Mouse (Mus musculus) cerebellum, postnatal 14 days (tissue): ENCODE data around the gene Slc19a2.

Experiments used
- DNase-seq, 2 experiments: peaks; one replicate each; pipeline ENCODE4 v3.0.0; 2021; ENCODE audit warnings: mixed read lengths in 2 of 2

Gene Slc19a2

DNA sequence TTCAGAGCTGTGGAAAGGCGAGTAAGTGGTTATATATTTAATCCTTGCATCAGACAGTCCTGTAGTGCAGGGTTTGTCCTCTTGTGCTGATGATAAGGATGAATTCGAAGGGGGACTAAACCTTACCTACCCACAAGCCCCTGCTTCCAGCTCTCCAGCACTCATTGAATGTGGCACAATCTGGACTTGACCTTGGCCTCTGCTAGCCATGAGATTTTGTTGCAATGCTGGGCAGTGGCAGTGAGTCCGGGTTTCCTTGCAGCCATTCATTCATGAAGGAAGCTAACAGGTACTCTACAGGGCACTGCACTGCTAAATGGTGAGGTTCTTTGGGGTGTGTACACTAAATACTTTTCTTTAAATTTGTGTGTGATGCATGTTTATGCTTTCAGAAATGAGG lies 6.0 kb downstream of the Slc19a2 start:
- DNase-seq: no peak

DNA sequence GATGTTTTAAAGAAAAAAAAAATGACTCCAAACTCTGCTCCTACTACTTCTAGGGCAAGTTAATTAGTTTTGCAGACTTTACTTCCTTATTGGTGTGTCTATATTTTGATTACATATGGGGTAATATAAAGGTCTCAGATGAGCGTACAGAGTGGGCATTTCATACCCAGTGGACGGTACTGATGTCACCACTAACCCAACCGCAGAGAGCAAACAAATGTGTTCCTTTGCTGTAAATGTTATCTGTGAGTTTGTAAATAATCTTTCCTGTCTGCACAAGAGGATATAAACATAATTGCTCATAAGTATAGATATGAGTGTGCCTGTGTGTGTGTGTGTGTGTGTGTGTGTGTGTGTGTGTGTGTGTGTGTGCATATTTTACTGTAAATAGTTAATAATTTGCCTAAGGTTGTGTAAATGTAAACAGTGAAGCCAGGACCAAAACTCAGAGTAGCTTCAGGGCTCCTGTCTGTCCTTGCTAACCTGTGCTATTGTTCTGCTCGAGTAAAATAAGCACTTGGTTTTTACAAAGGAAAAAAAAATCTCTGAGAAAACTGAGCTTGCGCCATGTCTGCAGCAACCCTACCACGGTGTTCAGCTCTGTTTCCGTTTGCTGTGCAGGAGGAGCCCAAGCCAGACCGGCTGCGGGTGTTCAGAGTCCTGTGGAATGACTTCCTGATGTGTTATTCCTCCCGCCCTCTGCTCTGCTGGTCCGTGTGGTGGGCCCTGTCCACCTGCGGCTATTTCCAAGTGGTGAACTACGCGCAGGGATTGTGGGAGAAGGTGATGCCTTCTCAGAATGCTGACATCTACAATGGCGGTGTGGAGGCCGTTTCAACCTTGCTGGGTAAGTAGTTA lies 11.6 kb downstream of the Slc19a2 start:
- no peak for DNase-seq

DNA sequence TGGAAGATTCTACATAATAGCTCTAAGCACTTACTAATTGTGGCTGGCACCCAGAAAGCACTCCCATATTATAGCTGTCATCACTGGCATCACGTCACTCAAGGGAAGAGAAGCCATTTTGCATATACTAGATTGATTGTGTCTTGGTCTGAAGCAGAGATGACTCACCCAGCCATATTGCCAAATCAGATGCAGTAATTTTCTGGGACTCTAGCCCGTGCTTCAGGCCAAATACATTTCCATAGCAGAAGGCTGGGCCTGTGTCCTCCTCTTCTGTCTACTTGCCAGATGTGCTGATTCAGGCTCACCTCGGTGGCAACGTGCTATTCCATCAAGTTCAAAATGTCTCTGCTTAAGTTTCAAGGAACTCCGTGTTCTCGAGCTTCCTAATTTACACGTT lies 12.7 kb downstream of the Slc19a2 start:
- DNase-seq: no peak

DNA sequence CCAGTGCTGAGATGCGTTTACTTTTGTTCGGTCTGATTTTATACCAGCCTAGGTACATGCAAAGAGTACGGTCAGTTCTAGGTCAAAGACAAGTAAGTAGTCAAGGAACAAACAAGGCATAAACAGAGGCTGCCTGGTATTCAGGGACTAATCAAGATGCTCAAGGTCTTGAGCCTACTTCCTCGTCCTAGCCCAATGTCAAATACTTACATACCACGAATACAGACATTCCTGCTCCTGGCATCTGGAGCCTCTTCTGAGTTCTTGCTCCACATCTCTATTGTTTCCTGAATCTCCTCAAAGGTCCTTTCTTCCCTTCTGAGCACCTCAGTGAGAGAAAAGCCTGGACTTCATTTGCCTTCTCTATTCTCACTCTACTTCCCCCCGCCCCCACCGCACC lies 22.1 kb downstream of the Slc19a2 start:
- no peak for DNase-seq

DNA sequence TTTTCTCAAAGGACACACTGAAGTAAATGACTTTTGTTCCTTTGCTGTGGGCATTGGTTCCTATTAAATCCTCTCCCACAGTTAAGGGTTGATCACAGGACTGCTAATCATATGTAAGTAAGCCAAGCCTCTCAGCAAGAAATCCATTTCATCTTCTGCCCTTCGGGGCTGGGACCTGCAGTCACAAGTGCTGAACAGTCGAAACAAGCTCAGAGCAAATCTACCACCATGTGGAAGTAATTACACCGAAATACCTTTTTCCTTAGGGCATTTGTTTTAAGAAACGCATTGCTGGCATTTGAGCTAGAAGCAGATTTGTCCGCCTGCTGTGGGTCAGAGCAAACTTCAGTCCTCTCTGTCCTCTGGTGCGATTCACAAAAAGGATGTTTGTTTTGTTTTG lies 24.8 kb downstream of the Slc19a2 start:
- DNase-seq: no peak

DNA sequence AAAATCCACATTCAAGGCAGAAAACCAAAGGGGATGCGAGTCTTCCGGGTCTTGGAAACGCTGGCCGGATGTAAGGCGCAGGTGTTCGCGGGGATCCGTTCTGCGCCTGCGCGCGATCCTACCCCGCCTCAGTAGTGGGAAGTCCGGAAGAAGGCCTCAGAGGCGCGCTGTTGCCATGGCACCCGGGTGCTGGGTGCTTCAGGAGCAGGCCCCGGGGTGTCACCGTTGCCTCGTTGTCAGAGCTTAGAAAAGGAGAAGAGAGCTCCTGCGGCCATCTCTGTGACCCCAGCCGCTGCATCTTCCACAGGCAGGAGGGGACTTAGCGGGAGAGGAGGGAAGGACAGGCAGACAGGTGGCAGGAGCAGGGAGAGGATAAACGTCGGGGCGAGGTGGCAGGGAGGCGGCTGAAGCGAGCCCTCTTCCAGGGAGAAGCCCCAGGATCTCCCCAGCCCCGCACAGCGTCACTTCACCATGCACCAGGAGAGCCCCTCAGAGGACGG lies 26.7 kb downstream of the Slc19a2 start, which contains the start of gene Ccdc181:
Ccdc181 (plus strand) TSS at position 131 of the 500 bp plus-strand sequence.
- peak; percentile 95 to 96 for DNase-seq

DNA sequence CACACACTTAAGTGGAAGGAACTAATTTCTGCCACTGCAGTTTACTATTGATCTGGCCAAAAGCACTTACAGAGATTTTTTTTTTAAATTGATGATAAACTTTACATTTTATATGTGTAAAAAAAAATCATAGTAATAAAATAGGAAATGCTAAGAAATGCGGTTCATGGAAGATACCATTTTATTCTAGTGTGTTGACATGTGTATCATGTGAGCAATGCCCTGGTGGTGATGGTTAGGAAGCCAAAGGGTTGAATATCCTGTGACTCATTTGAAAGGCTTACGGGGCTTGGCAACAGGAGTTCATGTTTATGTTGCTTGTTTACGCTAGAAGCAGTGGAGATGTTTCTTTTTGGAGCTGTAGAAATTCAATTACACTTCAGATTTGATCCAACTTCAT lies 27.7 kb downstream of the Slc19a2 start:
- no peak for DNase-seq

DNA sequence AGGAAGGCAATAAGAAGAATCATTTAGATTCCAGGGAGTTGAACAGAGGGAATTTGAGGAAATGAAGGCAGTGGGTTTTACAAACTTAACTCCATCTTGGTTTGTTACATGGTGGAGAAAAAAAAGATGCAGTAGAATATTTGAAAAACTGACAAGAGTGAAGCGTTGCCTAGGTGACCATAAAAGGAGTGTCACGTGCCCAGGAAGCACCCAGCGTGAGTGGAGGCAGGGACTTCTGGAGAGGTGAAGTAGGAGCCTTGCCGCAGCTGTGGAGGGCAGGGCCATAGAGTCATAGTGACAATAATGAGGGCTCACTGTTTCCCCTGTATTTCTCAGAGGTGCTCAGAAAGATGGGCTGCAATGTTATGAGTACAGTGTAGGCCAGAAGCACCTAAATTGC lies 30.5 kb downstream of the Slc19a2 start:
- DNase-seq: no peak

DNA sequence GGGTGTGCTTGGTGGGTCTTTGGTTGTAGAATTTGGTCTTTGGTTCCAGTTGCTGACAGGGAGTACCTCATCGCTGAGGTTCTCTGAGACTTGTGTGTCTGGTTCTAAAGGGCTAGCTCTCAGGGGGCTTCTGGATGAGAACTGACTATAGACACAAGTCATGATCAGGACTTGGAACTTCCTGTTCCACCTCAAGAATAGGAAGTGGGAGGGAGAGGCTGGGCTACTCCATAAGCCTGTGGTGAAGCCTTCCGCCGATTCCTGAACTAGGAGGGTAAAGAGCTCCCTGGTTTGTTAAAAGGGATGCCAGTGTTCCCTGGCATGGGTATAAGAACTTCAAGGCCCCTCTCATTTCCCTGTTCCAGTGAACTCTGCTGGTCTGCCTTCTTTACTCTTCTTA lies 35.2 kb downstream of the Slc19a2 start:
- no peak for DNase-seq

DNA sequence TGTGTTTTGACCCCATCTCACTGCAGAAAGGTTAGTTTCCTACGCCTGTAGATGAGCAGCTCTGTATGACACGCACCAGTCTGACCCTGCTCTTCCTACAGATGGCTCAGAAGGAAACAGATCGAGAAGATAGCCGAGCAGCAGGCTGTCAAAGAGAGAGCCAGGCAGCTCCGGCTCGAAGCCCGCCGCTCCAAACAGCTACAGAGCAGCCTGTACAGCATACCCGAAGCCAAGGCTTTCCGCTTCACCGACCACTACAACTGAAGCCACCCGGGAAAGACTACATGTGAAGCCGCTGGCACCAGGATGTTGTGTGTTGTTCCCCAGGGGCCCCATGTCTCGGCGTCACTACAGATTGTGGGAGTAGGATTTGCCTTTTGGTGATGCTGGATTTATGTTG lies 38.6 kb downstream of the Slc19a2 start:
- peak; percentile 89 to 90 for DNase-seq

DNA sequence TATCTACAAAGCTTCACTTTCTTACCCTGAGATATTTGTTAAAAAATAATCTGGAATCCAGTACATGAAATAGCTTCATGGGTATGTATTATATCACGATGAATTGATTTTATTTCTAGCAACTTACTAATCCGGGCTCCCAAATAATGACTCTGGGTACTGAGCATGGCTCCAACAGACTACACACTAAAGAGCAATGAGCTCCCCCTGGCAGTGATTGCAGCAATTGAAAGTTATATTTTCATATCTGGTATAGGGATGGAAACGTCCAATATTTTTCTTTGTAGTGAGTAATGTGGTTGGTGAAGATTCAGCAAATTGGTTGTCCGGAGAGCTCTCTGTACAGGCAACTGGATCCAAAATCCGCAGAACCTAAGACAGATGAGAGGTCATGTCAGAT lies 43.2 kb downstream of the Slc19a2 start:
- no peak for DNase-seq

DNA sequence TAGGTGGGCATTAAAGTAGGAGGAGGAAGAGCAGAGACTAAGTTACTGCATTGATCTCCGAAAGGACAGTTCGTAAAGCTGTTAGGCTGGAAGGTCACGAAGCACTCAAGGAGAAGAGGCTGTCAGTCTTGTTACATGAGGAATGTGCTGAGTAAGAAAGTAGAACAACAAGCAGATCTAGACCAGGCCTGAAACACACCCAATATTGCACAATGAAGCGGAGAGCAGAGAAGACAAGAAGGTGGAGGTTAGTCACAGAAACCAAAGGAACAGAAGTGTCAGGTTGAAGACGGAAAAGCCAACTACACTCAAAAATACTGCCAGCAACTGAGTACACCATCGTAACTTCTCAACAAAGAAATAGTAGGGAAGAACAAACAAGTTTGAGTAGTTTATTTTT lies 45.2 kb downstream of the Slc19a2 start:
- DNase-seq: no peak

DNA sequence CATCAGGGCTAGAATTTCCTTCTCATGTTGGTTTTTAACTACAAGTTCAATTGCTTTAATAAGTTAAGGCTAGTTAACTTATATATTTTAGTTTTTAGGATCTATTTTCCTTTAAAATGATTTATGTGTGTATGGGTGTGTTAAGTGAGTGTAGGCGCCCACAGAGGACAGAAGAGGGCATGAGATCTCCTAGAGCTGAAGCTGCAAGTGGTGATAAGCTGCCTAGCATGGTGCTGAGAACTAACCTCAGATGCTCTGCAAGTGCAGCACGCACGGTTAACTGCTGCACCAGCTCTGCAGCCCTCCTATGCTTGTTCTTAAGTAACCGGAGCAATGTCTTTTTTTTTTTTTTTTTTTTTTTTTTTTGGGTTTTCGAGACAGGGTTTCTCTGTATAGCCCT lies 47.6 kb downstream of the Slc19a2 start:
- DNase-seq: no peak

DNA sequence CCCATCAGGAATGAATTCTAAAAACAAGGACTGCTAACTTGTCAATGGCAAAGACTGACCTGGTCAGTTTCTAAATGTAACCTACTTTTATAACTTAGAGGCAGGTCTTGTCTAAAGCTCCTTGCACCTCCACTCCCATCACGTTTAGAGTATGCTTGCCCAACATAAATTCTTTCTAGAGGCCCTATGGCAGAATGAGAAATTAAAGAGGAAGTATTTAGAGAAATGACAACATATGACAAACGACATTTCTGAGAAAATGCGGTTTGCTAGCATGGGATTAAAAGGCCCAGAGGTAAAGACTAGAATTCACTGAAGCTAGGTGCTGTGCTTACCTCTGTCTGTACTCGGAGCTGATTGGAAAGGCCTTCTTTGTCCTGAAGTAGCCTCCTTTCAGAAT lies 53.1 kb downstream of the Slc19a2 start:
- no peak for DNase-seq

DNA sequence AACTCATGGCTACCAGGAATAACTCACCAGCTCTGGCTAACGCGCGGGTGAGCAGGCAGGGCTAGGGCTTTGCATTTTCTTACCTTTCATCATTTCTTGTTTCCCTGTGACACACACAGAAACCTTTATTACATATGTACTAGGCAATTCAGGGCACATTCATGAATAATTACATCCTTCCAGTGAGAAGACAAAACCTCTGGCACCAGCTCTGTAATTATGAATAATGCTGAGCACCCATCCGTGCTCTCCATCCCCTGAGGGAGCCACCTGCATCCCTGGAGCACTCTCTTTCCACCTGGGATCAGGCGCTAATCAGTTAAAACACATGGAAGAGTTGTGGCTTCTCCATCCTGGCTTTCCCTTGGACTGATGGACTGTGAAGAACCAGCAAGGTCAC lies 55.0 kb downstream of the Slc19a2 start, which contains the start of gene Nme7:
Nme7 (plus strand) TSS at position 301 of the 400 bp plus-strand sequence.
- no peak for DNase-seq

DNA sequence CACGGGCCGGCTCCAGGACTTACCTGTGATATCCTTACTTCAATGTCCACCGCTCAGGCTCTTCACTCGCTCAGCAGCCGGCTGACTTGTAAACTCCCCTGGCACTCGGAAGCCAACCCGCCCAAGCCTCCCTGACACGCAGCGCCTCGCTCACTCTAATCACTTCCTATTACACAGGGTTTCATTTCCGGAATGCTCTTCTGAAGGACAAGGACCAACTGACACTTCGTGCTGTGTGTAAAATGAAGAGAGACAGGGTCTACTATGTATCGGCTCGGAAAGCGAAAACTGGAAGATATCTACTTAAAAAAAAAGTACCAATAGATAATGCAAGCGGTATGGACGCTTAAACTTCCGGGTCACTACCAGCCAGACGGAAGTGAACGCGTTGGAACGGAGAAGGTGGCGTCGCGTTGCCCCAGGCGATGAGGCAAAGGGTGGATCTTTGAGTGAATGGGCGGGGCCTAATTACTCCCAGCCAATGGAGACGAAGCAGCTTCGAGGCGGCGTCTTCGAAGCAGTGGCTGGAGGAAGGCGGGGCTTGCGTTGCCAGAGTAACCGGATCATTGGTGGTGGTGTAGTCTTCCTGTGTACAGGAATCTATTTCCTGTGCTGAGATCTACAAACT lies 58.4 kb downstream of the Slc19a2 start, which contains the start of gene Blzf1:
Blzf1 (minus strand) TSS at position 366 of the 628 bp plus-strand sequence.
- peak; percentile 97 to 99 for DNase-seq

DNA sequence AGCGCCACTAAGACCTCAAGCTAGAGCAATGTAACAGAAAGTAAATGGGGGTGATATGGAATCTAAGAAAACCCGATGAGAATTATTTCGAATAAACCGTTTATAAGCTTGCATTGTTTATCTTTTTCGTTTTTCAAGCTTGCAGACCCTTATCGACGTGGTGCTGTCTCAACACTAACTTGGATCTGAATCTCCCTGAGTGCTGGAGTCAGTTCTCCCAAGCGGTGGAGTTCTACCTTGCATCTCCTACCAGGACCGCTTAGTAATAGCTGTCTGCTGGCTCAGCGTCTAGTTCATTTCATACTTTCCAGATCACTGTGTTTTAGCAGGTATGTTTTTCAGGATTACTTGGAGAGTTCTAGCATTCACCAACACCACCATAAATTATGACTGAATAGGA lies 59.1 kb downstream of the Slc19a2 start:
- no peak for DNase-seq

DNA sequence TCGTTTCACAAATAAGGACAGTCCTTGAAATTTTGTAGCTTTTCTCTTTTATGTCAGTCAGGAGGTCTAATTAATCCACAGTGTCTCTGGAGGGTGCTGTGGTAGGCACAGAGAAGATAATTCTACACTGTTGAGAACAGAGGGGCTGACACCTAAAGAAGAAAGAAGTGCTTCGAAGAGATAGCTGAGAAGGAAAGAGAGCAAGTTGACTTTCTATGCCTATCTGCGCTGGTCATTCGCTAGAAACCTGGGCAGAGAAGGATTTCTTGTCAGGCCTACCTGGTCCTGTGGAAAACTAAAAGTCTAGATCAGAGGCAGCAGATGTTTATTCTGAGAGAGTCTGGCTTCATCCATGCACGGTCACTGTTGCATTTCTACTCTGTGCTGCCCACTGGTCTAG lies 65.2 kb downstream of the Slc19a2 start:
- DNase-seq: no peak
